Mouse (Mus musculus): ENCODE results near the gene Slc17a6. TPM values are rescaled to one million over a fixed set of nuclear protein-coding genes. Genes with fewer than 3 reads are reported as not detected.

The Slc17a6 gene
- 0.08 TPM in 1 of 2 replicates, not detected in the other for polyA plus RNA-seq (2016; fragmentation: Nextera tagmentation; extraction: Ambion mirVana)

DNA sequence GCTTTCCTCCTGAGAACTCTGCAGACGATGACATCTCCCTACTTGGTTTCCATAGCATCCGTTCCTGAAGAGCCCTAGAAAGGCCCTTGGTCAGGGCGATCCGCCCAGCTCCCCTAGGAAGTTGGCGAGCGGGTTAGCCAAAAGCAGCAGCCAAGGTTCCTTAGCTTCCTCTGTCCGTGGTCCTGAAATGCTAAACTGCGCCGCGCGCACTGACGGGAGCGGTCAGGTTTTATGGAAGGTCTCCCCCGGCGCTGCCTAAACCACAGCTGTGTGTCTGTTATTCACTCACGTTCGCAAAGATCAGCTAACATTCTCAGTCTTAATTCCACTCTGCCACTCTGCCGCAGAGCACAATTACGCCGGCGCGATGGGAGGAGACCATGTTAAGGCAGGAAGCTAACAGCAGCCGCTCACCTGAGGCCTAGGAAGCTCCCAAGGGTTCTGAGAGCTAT is at the start of gene Slc17a6:
Gene Slc17a6 (plus strand): TSS at position 313 of the 452 bp plus-strand sequence.
- Histone ChIP-seq H3K27ac (ENCODE audit: poor library complexity, severe bottlenecking) (no peak within 1 kb of the TSS), H3K27me3 (replicated peaks) (peaks cover 55% of the 10 kb centered on the region), H3K4me1 (replicated peaks) (no peaks in the 10 kb centered on the region), H3K4me2 (no peak within 1 kb of the TSS), H3K9ac (no peak within 1 kb of the TSS), H3K36me3 (no peaks in the 10 kb centered on the region), H3K9me3 (replicated peaks) (no peaks in the 10 kb centered on the region), H3K4me3 (no peak within 1 kb of the TSS)
- no peak for ATAC-seq (ENCODE audit: insufficient number of reproducible peaks, low FRiP score)
- under 1% methylated on average over 23 of the region's 23 CpGs for WGBS

DNA sequence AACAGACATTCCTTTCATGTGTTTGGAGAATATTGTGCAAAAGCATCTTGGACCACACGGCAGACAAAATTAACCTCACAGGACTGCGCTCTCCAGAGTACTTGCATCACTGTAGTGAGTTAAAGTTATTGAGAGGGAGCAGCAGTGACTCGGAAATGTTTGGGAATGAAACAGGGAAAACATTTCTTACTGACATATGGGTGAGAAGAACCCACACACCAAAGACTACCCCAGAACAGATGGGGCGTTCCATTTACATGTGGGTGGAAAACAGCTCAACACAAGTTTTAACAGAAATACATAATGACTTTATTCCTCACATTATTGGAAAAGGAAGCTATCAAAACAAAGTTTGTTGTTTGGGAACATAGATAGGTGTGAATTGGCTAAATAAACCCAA is 21.8 kb upstream of the Slc17a6 start:
- no peak for ATAC-seq (ENCODE audit: insufficient number of reproducible peaks, low FRiP score)
- Histone ChIP-seq H3K27me3 (replicated peaks) (no peaks in the 10 kb centered on the region), H3K9ac (no peak overlapping the region), H3K36me3 (no peaks in the 10 kb centered on the region), H3K4me3 (no peak overlapping the region), H3K27ac (ENCODE audit: poor library complexity, severe bottlenecking) (no peak overlapping the region), H3K4me2 (no peak overlapping the region), H3K4me1 (replicated peaks) (no peaks in the 10 kb centered on the region), H3K9me3 (replicated peaks) (no peaks in the 10 kb centered on the region)
- 75% methylated on average over 4 of the region's 4 CpGs for WGBS

DNA sequence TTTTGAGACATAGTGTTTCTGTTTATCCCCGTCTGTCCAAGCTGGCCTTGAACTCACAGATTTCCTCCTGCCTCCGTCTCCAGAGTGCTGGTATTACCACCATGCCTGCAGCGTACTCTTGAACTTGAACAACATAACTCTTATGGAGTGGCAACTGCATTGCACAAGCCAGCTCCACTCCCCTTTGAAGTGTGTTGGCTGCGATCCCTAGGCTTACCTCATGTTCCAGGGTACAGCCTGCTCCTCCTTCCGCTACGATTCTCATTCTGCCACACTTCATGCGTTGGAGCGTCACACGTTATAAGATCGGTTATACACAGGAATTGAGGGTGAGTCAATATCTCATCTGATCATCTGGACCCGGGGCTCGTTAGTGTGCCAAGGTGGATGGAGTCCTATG is 18.1 kb upstream of the Slc17a6 start:
- no peak overlapping the region for H3K4me2 ChIP-seq
- H3K27ac ChIP-seq (ENCODE audit: poor library complexity, severe bottlenecking): no peak overlapping the region
- H3K4me1 ChIP-seq (replicated peaks): no peaks in the 10 kb centered on the region
- no peaks in the 10 kb centered on the region for H3K9me3 ChIP-seq (replicated peaks)
- WGBS: 84% methylated on average over 12 of the region's 12 CpGs
- no peak overlapping the region for H3K4me3 ChIP-seq
- no peaks in the 10 kb centered on the region for H3K36me3 ChIP-seq
- no peak overlapping the region for H3K9ac ChIP-seq
- H3K27me3 ChIP-seq (replicated peaks): no peaks in the 10 kb centered on the region
- ATAC-seq (ENCODE audit: insufficient number of reproducible peaks, low FRiP score): no peak

DNA sequence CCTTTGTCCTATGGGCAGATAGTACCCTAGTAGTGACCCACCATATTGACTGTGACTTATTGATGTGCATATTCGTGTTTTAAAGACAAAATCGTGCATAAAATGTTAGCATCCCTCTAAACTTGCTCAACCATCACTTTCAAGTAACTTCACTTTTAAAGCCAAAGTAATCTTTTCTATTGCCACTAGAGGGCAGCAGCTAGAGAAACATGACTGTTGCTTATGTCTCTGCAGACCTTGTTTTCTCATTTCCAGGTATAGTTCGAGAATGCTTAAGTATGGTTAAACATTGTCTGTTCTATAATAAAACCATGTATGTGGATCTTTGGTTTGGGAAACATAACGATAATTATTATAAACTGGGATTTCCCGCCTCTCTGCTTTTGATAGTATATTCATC is 7.4 kb upstream of the Slc17a6 start:
- H3K9me3 ChIP-seq (replicated peaks): no peaks in the 10 kb centered on the region
- no peaks in the 10 kb centered on the region for H3K36me3 ChIP-seq
- WGBS: 35% methylated on average over 5 of the region's 5 CpGs
- 0 out of 2 replicates have a peak, but pooled peaks cover 4% of the 10 kb centered on the region for H3K27me3 ChIP-seq (replicated peaks)
- no peak overlapping the region for H3K4me3 ChIP-seq
- H3K27ac ChIP-seq (ENCODE audit: poor library complexity, severe bottlenecking): no peak overlapping the region
- H3K4me1 ChIP-seq (replicated peaks): no peaks in the 10 kb centered on the region
- no peak overlapping the region for H3K4me2 ChIP-seq
- no peak overlapping the region for H3K9ac ChIP-seq
- no peak for ATAC-seq (ENCODE audit: insufficient number of reproducible peaks, low FRiP score)

GRCm38 (mm10) chr7:51617941-51618340 is 3.9 kb upstream of the Slc17a6 start:
- ATAC-seq (ENCODE audit: insufficient number of reproducible peaks, low FRiP score): no peak
- H3K9me3 ChIP-seq (replicated peaks): no peaks in the 10 kb centered on the region
- H3K4me3 ChIP-seq: no peak overlapping the region
- no peaks in the 10 kb centered on the region for H3K4me1 ChIP-seq (replicated peaks)
- no peaks in the 10 kb centered on the region for H3K36me3 ChIP-seq
- peaks cover 22% of the 10 kb centered on the region for H3K27me3 ChIP-seq (replicated peaks)
- no peak overlapping the region for H3K27ac ChIP-seq (ENCODE audit: poor library complexity, severe bottlenecking)
- H3K9ac ChIP-seq: no peak overlapping the region
- H3K4me2 ChIP-seq: no peak overlapping the region

DNA sequence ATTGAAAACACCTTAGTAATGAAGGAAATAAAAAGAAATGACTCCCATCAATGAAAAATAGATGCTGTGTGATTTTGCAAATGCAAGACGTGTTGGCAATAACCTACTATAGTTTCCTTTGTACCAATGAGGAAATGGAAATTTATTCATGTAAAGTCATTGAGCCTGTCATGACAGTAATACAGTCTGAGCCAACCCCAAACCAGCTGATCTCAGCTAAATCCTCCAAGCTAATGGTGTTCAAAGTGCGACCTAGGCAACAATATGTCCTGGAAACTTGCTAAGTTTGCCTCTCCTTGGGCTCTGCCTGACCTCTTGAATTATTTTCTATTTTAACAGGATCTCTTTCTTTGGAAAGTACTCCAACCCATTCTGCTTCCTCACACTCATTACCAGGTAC is 3.4 kb upstream of the Slc17a6 start:
- Histone ChIP-seq H3K4me2 (no peak overlapping the region), H3K27me3 (replicated peaks) (peaks cover 22% of the 10 kb centered on the region), H3K9me3 (replicated peaks) (no peaks in the 10 kb centered on the region), H3K9ac (no peak overlapping the region), H3K36me3 (no peaks in the 10 kb centered on the region), H3K4me3 (no peak overlapping the region), H3K4me1 (replicated peaks) (no peaks in the 10 kb centered on the region), H3K27ac (ENCODE audit: poor library complexity, severe bottlenecking) (no peak overlapping the region)
- WGBS: 29% methylated on average over 2 of the region's 2 CpGs
- ATAC-seq (ENCODE audit: insufficient number of reproducible peaks, low FRiP score): no peak

GRCm38 (mm10) chr7:51619977-51620376 is 1.8 kb upstream of the Slc17a6 start:
- Histone ChIP-seq H3K9ac (no peak overlapping the region), H3K9me3 (replicated peaks) (no peaks in the 10 kb centered on the region), H3K4me3 (no peak overlapping the region), H3K36me3 (no peaks in the 10 kb centered on the region), H3K4me1 (replicated peaks) (no peaks in the 10 kb centered on the region), H3K4me2 (no peak overlapping the region), H3K27ac (ENCODE audit: poor library complexity, severe bottlenecking) (no peak overlapping the region), H3K27me3 (replicated peaks) (peaks cover 38% of the 10 kb centered on the region)
- ATAC-seq (ENCODE audit: insufficient number of reproducible peaks, low FRiP score): no peak
- WGBS: 15% methylated on average over 1 of the region's 1 CpGs

- H3K4me1 ChIP-seq (replicated peaks): 0 out of 2 replicates have a peak, but pooled peaks cover 4% of the 10 kb centered on the region
- WGBS: under 1% methylated on average over 18 of the region's 18 CpGs
- no peak overlapping the region for H3K9ac ChIP-seq
- no peaks in the 10 kb centered on the region for H3K9me3 ChIP-seq (replicated peaks)
- H3K27ac ChIP-seq (ENCODE audit: poor library complexity, severe bottlenecking): no peak overlapping the region
- peaks cover 60% of the 10 kb centered on the region for H3K27me3 ChIP-seq (replicated peaks)
- no peak for ATAC-seq (ENCODE audit: insufficient number of reproducible peaks, low FRiP score)
- H3K4me3 ChIP-seq: no peak overlapping the region
- no peak overlapping the region for H3K4me2 ChIP-seq
- no peaks in the 10 kb centered on the region for H3K36me3 ChIP-seq
Measured at GRCm38 (mm10) chr7:51622196-51622595, 390 bp downstream of the Slc17a6 start.

GRCm38 (mm10) chr7:51622666-51623065 is 860 bp downstream of the Slc17a6 start:
- Histone ChIP-seq H3K36me3 (no peaks in the 10 kb centered on the region), H3K9ac (no peak overlapping the region), H3K4me1 (replicated peaks) (0 out of 2 replicates have a peak, but pooled peaks cover 7% of the 10 kb centered on the region), H3K4me3 (no peak overlapping the region), H3K27ac (ENCODE audit: poor library complexity, severe bottlenecking) (no peak overlapping the region), H3K27me3 (replicated peaks) (peaks cover 65% of the 10 kb centered on the region), H3K4me2 (no peak overlapping the region), H3K9me3 (replicated peaks) (no peaks in the 10 kb centered on the region)
- WGBS: 4% methylated on average over 5 of the region's 5 CpGs
- no peak for ATAC-seq (ENCODE audit: insufficient number of reproducible peaks, low FRiP score)

GRCm38 (mm10) chr7:51624336-51624897 is 2.6 kb downstream of the Slc17a6 start:
- Histone ChIP-seq H3K4me2 (no peak overlapping the region), H3K9me3 (replicated peaks) (no peaks in the 10 kb centered on the region), H3K9ac (no peak overlapping the region), H3K4me1 (replicated peaks) (0 out of 2 replicates have a peak, but pooled peaks cover 7% of the 10 kb centered on the region), H3K27me3 (replicated peaks) (peaks cover 71% of the 10 kb centered on the region), H3K36me3 (no peaks in the 10 kb centered on the region), H3K4me3 (no peak overlapping the region), H3K27ac (ENCODE audit: poor library complexity, severe bottlenecking) (no peak overlapping the region)
- WGBS: 2% methylated on average over 4 of the region's 4 CpGs
- ATAC-seq (ENCODE audit: insufficient number of reproducible peaks, low FRiP score): no peak

GRCm38 (mm10) chr7:51625161-51625560 is 3.4 kb downstream of the Slc17a6 start:
- ATAC-seq (ENCODE audit: insufficient number of reproducible peaks, low FRiP score): no peak
- Histone ChIP-seq H3K27me3 (replicated peaks) (peaks cover 73% of the 10 kb centered on the region), H3K9ac (no peak overlapping the region), H3K36me3 (no peaks in the 10 kb centered on the region), H3K27ac (ENCODE audit: poor library complexity, severe bottlenecking) (no peak overlapping the region), H3K4me1 (replicated peaks) (0 out of 2 replicates have a peak, but pooled peaks cover 7% of the 10 kb centered on the region), H3K4me3 (no peak overlapping the region), H3K4me2 (no peak overlapping the region), H3K9me3 (replicated peaks) (no peaks in the 10 kb centered on the region)
- WGBS: under 1% methylated on average over 23 of the region's 23 CpGs
